Mouse (Mus musculus) CH12.LX (cell line): ENCODE measurements around the gene Rpl34. TPM values are rescaled to one million over a fixed set of nuclear protein-coding genes. Genes with fewer than 3 reads are reported as not detected.
A peak's percentile ranks its signal among the peaks of the same experiment; 100 is the strongest.

Source experiments
- DNase-seq: peaks from one replicate; pipeline ENCODE4 v3.0.0-alpha.2; 2013; ENCODE audit errors: extremely low read depth
- H3K27ac ChIP-seq: 2 replicates; pipeline ENCODE4 v1.5.1; 2012; ENCODE audit warnings: low read depth, mild to moderate bottlenecking, control low read depth, moderate library complexity; ENCODE audit not compliant: insufficient read depth
- H3K27me3 ChIP-seq: replicated peaks from 2 replicates; pipeline ENCODE3; 2012; ENCODE audit warnings: inconsistent platforms
- H3K36me3 ChIP-seq, 2 experiments: replicated peaks in 1 of 2; 2 replicates each; pipeline versions ENCODE3 to v1.6.1; 2012; ENCODE audit warnings: inconsistent platforms in 1 of 2, low read length in 1 of 2, mild to moderate bottlenecking in 1 of 2, mixed read lengths in 1 of 2, moderate library complexity in 1 of 2; ENCODE audit not compliant: control insufficient read depth in 1 of 2, insufficient read depth in 1 of 2
- H3K4me1 ChIP-seq, 2 experiments: 2 replicates each; pipeline ENCODE4 v1.6.1; 2012; ENCODE audit warnings: inconsistent platforms in 1 of 2, moderate library complexity in 1 of 2; ENCODE audit not compliant: insufficient read depth in 2 of 2, control insufficient read depth in 1 of 2
- H3K4me2 ChIP-seq: 2 replicates; pipeline ENCODE4 v1.6.1; 2012; ENCODE audit warnings: low read depth, mild to moderate bottlenecking, control low read depth; ENCODE audit not compliant: poor library complexity, insufficient read depth, severe bottlenecking
- H3K4me3 ChIP-seq, 3 experiments: fragments of 150-350 bp in 1 of 3; sonication (generic) in 1 of 3; replicated peaks in 1 of 3; 2 replicates each; pipeline versions ENCODE3 to v1.5.1; 2011 to 2012; ENCODE audit warnings: low read depth in 2 of 3, low read length in 2 of 3, mild to moderate bottlenecking in 2 of 3, moderate library complexity in 2 of 3, control low read depth in 1 of 3, improper control_type of control experiment in 1 of 3, inconsistent platforms in 1 of 3, mixed read lengths in 1 of 3; ENCODE audit not compliant: poor library complexity in 1 of 3
- H3K79me2 ChIP-seq: replicated peaks from 2 replicates; pipeline ENCODE4 v1.6.1; 2012; ENCODE audit warnings: mild to moderate bottlenecking, moderate library complexity; ENCODE audit not compliant: control insufficient read depth, poor library complexity, insufficient read depth, severe bottlenecking; ENCODE audit errors: extremely low read depth
- H3K9ac ChIP-seq: 2 replicates; pipeline ENCODE4 v1.6.1; 2012; ENCODE audit warnings: low read depth, mild to moderate bottlenecking, control low read depth, moderate library complexity; ENCODE audit not compliant: insufficient read depth
- H3K9me3 ChIP-seq: replicated peaks from 2 replicates; pipeline ENCODE3; 2012; ENCODE audit warnings: low read length, inconsistent platforms, mixed read lengths
- CTCF ChIP-seq, 2 experiments: IDR thresholded peaks in 1 of 2; conservative IDR thresholded peaks in 1 of 2; 2 replicates each; pipeline ENCODE4 v1.5.1; 2011 to 2012; ENCODE audit warnings: low read depth in 2 of 2, low read length in 2 of 2, improper control_type of control experiment in 1 of 2, inconsistent platforms in 1 of 2, mild to moderate bottlenecking in 1 of 2, moderate library complexity in 1 of 2
- E2F4 ChIP-seq: IDR thresholded peaks from 2 replicates; pipeline ENCODE4 v1.6.1; 2011; ENCODE audit warnings: low read depth, low read length, improper control_type of control experiment; ENCODE audit not compliant: insufficient replicate concordance
- ELF1 ChIP-seq: IDR thresholded peaks from 2 replicates; pipeline ENCODE4 v1.6.1; 2014; ENCODE audit warnings: low read depth, mild to moderate bottlenecking, inconsistent platforms, low read length, improper control_type of control experiment
- MAFK ChIP-seq: IDR thresholded peaks from 2 replicates; pipeline ENCODE4 v1.6.1; 2011; ENCODE audit warnings: low read length, improper control_type of control experiment; ENCODE audit not compliant: insufficient replicate concordance
- MAX ChIP-seq: IDR thresholded peaks from 2 replicates; pipeline ENCODE4 v1.6.1; 2011; ENCODE audit warnings: low read length, improper control_type of control experiment
- MXI1 ChIP-seq: IDR thresholded peaks from 2 replicates; pipeline ENCODE4 v1.6.1; 2011; ENCODE audit warnings: mild to moderate bottlenecking, low read depth, low read length, improper control_type of control experiment
- NELFE ChIP-seq: IDR thresholded peaks from 2 replicates; pipeline ENCODE4 v1.6.1; 2011; ENCODE audit warnings: low read depth, low read length, improper control_type of control experiment
- POLR2AphosphoS2 ChIP-seq: IDR thresholded peaks from 2 replicates; pipeline ENCODE4 v1.6.1; 2011; ENCODE audit warnings: low read depth, low read length, improper control_type of control experiment
- RAD21 ChIP-seq: IDR thresholded peaks from 2 replicates; pipeline ENCODE4 v1.6.1; 2011; ENCODE audit warnings: low read depth, mild to moderate bottlenecking, low read length, improper control_type of control experiment, moderate library complexity
- RCOR1 ChIP-seq: conservative IDR thresholded peaks from 2 replicates; pipeline ENCODE4 v1.6.1; 2012; ENCODE audit warnings: low read depth, mild to moderate bottlenecking, inconsistent platforms, low read length, improper control_type of control experiment
- ZMIZ1 ChIP-seq: IDR thresholded peaks from 2 replicates; pipeline ENCODE4 v1.6.1; 2012; ENCODE audit warnings: low read depth, mild to moderate bottlenecking, inconsistent platforms, low read length, improper control_type of control experiment
- dilution Hi-C: fragments of 300-500 bp; cut with MboI; formaldehyde crosslinking; loops from 2 replicates; pipeline ENCODE4 v1.14.3; 2020; ENCODE audit warnings: low sequenced_read_pairs; ENCODE audit not compliant: extremely low pct_unique_long_range_greater_than_20kb, extremely low pct_ligation_motif_present
- in situ Hi-C: fragments of 300-500 bp; cut with MboI; formaldehyde crosslinking; loops from 3 replicates; pipeline ENCODE4 v1.14.3; 2019; ENCODE audit warnings: low sequenced_read_pairs, low pct_ligation_motif_present, low pct_unique_long_range_greater_than_20kb, mixed read lengths
- polyA plus RNA-seq: library from polyadenylated mRNA; unstranded; fragments of >175 nt; gene quantifications from 2 replicates; pipeline ENCODE4 v1.2.1, GENCODE M21; 2012; ENCODE audit warnings: low read depth; ENCODE audit not compliant: insufficient read length
- total RNA-seq, 2 experiments: library from RNA; depleted of rRNA; stranded (reverse); fragments of 300-350 nt in 1 of 2; fragments of >200 nt in 1 of 2; gene quantifications; 2 replicates each; pipeline ENCODE4 v1.2.3; 2012 to 2014

Rpl34 gene
- total and polyA plus RNA-seq, 3 experiments = 1,701 to 3,001 (median 2,604) TPM

DNA sequence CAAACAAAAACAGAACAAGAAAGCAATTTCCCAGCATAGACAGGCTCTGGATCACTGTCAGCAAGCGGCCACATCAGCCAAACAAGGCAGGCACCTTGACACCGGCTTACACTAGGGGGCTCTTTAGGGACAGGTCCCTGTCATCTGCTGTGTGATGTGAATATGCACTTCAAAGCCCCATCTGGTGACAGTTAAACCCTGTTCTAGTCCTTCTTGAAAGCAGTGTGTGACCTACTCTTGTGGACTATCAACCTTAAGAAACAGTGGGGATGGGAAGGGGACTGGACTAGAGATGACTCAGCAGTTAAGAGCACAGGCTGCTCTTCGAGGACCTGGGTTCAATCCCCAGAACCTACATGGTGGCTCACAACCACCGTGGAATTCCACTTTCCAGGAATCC, 32.6 kb downstream of the Rpl34 start:
- no peak overlapping the region for H3K4me3 ChIP-seq
- H3K36me3 ChIP-seq = peaks cover 54 to 78% of the 10 kb centered on the region in 2 experiments
- peaks cover 2% of the 10 kb centered on the region for H3K9me3 ChIP-seq
- no peak for DNase-seq
- no peak overlapping the region for H3K27ac ChIP-seq
- H3K4me1 ChIP-seq = peaks cover 0 to 24% of the 10 kb centered on the region in 2 experiments; a peak in 2 of 4 replicates
- TF ChIP-seq NELFE = no peak
- peak; percentile 50; the same call in 1 of the 2 replicates for TF ChIP-seq MAFK
- no peak overlapping the region for H3K9ac ChIP-seq
- H3K79me2 ChIP-seq = peaks cover 3% of the 10 kb centered on the region; the same call in 1 of the 2 replicates
- no peak overlapping the region for H3K4me2 ChIP-seq
- in situ Hi-C loops = loop anchor here (10.0 to 25.0 kb wide), 2 partner anchors 593 to 785 kb away; partner anchors contain the start of gene Casp6
- dilution Hi-C loops = no loop called here
- H3K27me3 ChIP-seq = no peaks in the 10 kb centered on the region

DNA sequence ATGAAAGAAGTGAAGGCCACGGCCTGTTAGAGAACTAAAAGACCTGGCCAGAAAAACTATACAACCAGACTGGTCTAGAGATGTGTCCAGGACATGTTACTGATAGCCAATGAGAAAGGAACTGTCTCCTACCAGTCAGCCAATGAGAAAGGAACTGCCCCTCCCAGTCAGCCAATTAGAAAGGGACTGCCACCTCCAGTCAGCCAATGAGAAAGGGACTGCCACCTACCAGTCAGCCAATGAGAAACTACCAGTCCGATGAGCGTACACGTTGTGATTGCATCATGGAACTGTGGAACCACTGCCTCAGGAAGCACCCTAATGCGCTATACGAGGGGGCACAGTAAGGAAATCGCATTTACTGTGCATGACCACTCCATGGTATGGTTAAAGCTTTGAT, 35.5 kb downstream of the Rpl34 start:
- H3K27me3 ChIP-seq = no peaks in the 10 kb centered on the region
- H3K79me2 ChIP-seq = peaks cover 3% of the 10 kb centered on the region; the same call in 1 of the 2 replicates
- no peak overlapping the region for H3K9ac ChIP-seq
- no peak overlapping the region for H3K4me2 ChIP-seq
- no peak overlapping the region for H3K4me3 ChIP-seq
- H3K27ac ChIP-seq = no peak overlapping the region
- peaks cover 37 to 53% of the 10 kb centered on the region in 2 experiments for H3K36me3 ChIP-seq
- peaks cover 2% of the 10 kb centered on the region for H3K9me3 ChIP-seq
- in situ Hi-C loops = loop anchor here (10.0 to 25.0 kb wide), 2 partner anchors 590 to 782 kb away; partner anchors contain the start of gene Casp6
- peak; percentile 57 for DNase-seq
- peaks cover 3 to 21% of the 10 kb centered on the region in 2 experiments for H3K4me1 ChIP-seq
- TF ChIP-seq POLR2AphosphoS2 = peak; percentile 64; the same call in 1 of the 2 replicates
- no peak for TF ChIP-seq E2F4
- dilution Hi-C loops = no loop called here

DNA sequence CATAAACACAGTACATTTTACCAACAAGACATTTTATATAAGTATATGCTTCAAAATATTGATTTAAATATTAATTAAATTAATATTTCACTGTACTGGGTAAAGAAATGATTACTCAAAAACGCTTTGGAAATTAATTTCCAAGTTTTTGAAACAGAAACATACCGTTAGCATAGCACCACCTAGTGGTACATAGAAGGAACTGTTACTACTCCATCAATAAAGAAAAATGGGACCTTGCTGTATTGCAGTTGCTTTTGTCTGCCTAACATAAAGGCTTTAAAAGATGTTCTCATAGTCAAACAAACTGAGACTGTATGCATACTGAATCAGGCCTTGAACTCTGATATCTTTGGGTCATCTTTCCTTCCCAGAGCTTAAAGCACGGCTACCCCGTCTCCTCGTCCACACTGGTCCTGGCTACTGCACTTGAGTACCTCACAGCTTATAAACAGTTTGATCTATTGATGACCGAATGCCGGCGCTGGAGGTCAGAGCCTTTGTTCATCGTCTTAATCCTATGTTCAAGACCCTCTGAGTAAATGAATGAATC, 36.1 kb downstream of the Rpl34 start:
- H3K79me2 ChIP-seq = peaks cover 1% of the 10 kb centered on the region; the same call in 1 of the 2 replicates
- TF ChIP-seq RCOR1 (no peak), CTCF (conservative IDR thresholded peaks at IDR 0.05 in 1 of 2, IDR thresholded peaks at IDR 0.05 in 1 of 2; ENCODE audit: low read depth in 2 of 2, low read length in 2 of 2) (peak in 1 of 2 experiments; percentile 71; a peak in 3 of 4 replicates), RAD21 (peak; percentile 45), POLR2AphosphoS2 (0 out of 2 replicates have a peak, but pooled peaks have one; percentile 54), ELF1 (no peak), MAX (no peak), MXI1 (no peak), ZMIZ1 (no peak)
- no peak overlapping the region for H3K27ac ChIP-seq
- H3K36me3 ChIP-seq = peaks cover 34 to 47% of the 10 kb centered on the region in 2 experiments
- DNase-seq = no peak
- no peak overlapping the region for H3K4me3 ChIP-seq
- H3K4me1 ChIP-seq = peaks cover 3 to 15% of the 10 kb centered on the region in 2 experiments
- peaks cover 2% of the 10 kb centered on the region for H3K9me3 ChIP-seq
- H3K9ac ChIP-seq = no peak overlapping the region
- H3K4me2 ChIP-seq = no peak overlapping the region
- H3K27me3 ChIP-seq = no peaks in the 10 kb centered on the region
- dilution Hi-C loops (no loop called here), in situ Hi-C loops (loop anchor here (10.0 to 25.0 kb wide), 2 partner anchors 589 to 782 kb away; partner anchors contain the start of gene Casp6)
